Mouse (Mus musculus): ENCODE measurements around the gene Ctxn1. TPM values are rescaled to one million over a fixed set of nuclear protein-coding genes. Genes with fewer than 3 reads are reported as not detected.

Ctxn1 gene
- total and polyA plus RNA-seq, 2 experiments from 2014 or later = 78.5 to 250 TPM

GRCm38 (mm10) chr8:4226739-4227347, 32.2 kb downstream of the Ctxn1 start, which contains the start of gene Lrrc8e:
Lrrc8e (plus strand) TSS chr8:4226827.
- no peaks in the 10 kb centered on the region for H3K9me3 ChIP-seq (ENCODE audit: low read length)
- H3K4me1 ChIP-seq (ENCODE audit: insufficient read depth, low read length) = no peaks in the 10 kb centered on the region
- peak within 1 kb of the TSS; percentile 9 for H3K4me2 ChIP-seq (ENCODE audit: low read depth, low read length, poor library complexity, severe bottlenecking)
- H3K27ac ChIP-seq (ENCODE audit: low read depth, low read length) = no peak within 1 kb of the TSS
- peaks cover 7% of the 10 kb centered on the region for H3K27me3 ChIP-seq (ENCODE audit: insufficient read depth, low read length)
- ATAC-seq (ENCODE audit: low FRiP score) (peak; percentile 38; the same call in 1 of the 2 replicates), DNase-seq (ENCODE audit: low spot score) (no peak)
- 5% methylated on average over 30 of the region's 33 CpGs for WGBS
- no peak within 1 kb of the TSS for H3K9ac ChIP-seq (replicated peaks; ENCODE audit: low read length, poor library complexity, severe bottlenecking)
- no peak for TF ChIP-seq CTCF (IDR thresholded peaks at IDR 0.05)
- H3K4me3 ChIP-seq (ENCODE audit: low read depth, low read length) = no peak within 1 kb of the TSS
- H3K36me3 ChIP-seq (ENCODE audit: insufficient read depth, low read length) = no peaks in the 10 kb centered on the region

- Histone ChIP-seq H3K4me2 (ENCODE audit: low read depth, low read length, poor library complexity, severe bottlenecking) (peak overlapping the region; percentile 9; the same call in 1 of the 2 replicates), H3K9ac (replicated peaks; ENCODE audit: low read length, poor library complexity, severe bottlenecking) (no peak overlapping the region), H3K36me3 (ENCODE audit: insufficient read depth, low read length) (no peaks in the 10 kb centered on the region), H3K27ac (ENCODE audit: low read depth, low read length) (no peak overlapping the region), H3K4me1 (ENCODE audit: insufficient read depth, low read length) (no peaks in the 10 kb centered on the region), H3K27me3 (ENCODE audit: insufficient read depth, low read length) (peaks cover 7% of the 10 kb centered on the region), H3K4me3 (ENCODE audit: low read depth, low read length) (no peak overlapping the region), H3K9me3 (ENCODE audit: low read length) (no peaks in the 10 kb centered on the region)
- DNase-seq (ENCODE audit: low spot score) = no peak
- no peak for TF ChIP-seq CTCF (IDR thresholded peaks at IDR 0.05)
- ATAC-seq (ENCODE audit: low FRiP score) = no peak
- whole genome bisulfite sequencing = 23% methylated on average over 4 of the region's 4 CpGs
These were observed 32.8 kb downstream of the Ctxn1 start for GRCm38 (mm10) chr8:4226323-4226722.

GRCm38 (mm10) chr8:4222059-4222458, 37.0 kb downstream of the Ctxn1 start:
- H3K36me3 ChIP-seq (ENCODE audit: insufficient read depth, low read length) = no peaks in the 10 kb centered on the region
- no peak overlapping the region for H3K27ac ChIP-seq (ENCODE audit: low read depth, low read length)
- H3K9ac ChIP-seq (replicated peaks; ENCODE audit: low read length, poor library complexity, severe bottlenecking) = no peak overlapping the region
- ATAC-seq (ENCODE audit: low FRiP score) (no peak), DNase-seq (ENCODE audit: low spot score) (no peak)
- peaks cover 7% of the 10 kb centered on the region for H3K27me3 ChIP-seq (ENCODE audit: insufficient read depth, low read length)
- no peaks in the 10 kb centered on the region for H3K9me3 ChIP-seq (ENCODE audit: low read length)
- no peak overlapping the region for H3K4me2 ChIP-seq (ENCODE audit: low read depth, low read length, poor library complexity, severe bottlenecking)
- TF ChIP-seq CTCF (IDR thresholded peaks at IDR 0.05) = no peak
- H3K4me3 ChIP-seq (ENCODE audit: low read depth, low read length) = no peak overlapping the region
- H3K4me1 ChIP-seq (ENCODE audit: insufficient read depth, low read length) = no peaks in the 10 kb centered on the region

- TF ChIP-seq CTCF (IDR thresholded peaks at IDR 0.05) = no peak
- H3K4me1 ChIP-seq (ENCODE audit: insufficient read depth, low read length) = peaks cover 10% of the 10 kb centered on the region; the same call in 1 of the 2 replicates
- no peak overlapping the region for H3K4me3 ChIP-seq (ENCODE audit: low read depth, low read length)
- ATAC-seq (ENCODE audit: low FRiP score) = no peak
- H3K4me2 ChIP-seq (ENCODE audit: low read depth, low read length, poor library complexity, severe bottlenecking) = no peak overlapping the region
- H3K36me3 ChIP-seq (ENCODE audit: insufficient read depth, low read length) = no peaks in the 10 kb centered on the region
- H3K9me3 ChIP-seq (ENCODE audit: low read length) = no peaks in the 10 kb centered on the region
- 99% methylated on average over 3 of the region's 3 CpGs for WGBS
- H3K27ac ChIP-seq (ENCODE audit: low read depth, low read length) = no peak overlapping the region
- H3K27me3 ChIP-seq (ENCODE audit: insufficient read depth, low read length) = no peaks in the 10 kb centered on the region
- DNase-seq (ENCODE audit: low spot score) = no peak
- no peak overlapping the region for H3K9ac ChIP-seq (replicated peaks; ENCODE audit: low read length, poor library complexity, severe bottlenecking)
These were observed 39.5 kb downstream of the Ctxn1 start for GRCm38 (mm10) chr8:4219617-4220016.

GRCm38 (mm10) chr8:4216791-4217621, 42.1 kb downstream of the Ctxn1 start, which contains the start of gene Prr36:
Prr36 (minus strand) TSS chr8:4217459.
- Histone ChIP-seq H3K27me3 (ENCODE audit: insufficient read depth, low read length) (no peaks in the 10 kb centered on the region), H3K4me2 (ENCODE audit: low read depth, low read length, poor library complexity, severe bottlenecking) (peak within 1 kb of the TSS; percentile 97), H3K9ac (replicated peaks; ENCODE audit: low read length, poor library complexity, severe bottlenecking) (peak within 1 kb of the TSS; percentile 91), H3K9me3 (ENCODE audit: low read length) (no peaks in the 10 kb centered on the region), H3K36me3 (ENCODE audit: insufficient read depth, low read length) (no peaks in the 10 kb centered on the region), H3K27ac (ENCODE audit: low read depth, low read length) (peak within 1 kb of the TSS; percentile 98), H3K4me1 (ENCODE audit: insufficient read depth, low read length) (peaks cover 16% of the 10 kb centered on the region; the same call in 1 of the 2 replicates), H3K4me3 (ENCODE audit: low read depth, low read length) (peak within 1 kb of the TSS; percentile 70)
- TF ChIP-seq CTCF (IDR thresholded peaks at IDR 0.05) = no peak; the same call in 1 of the 2 replicates
- DNase-seq (ENCODE audit: low spot score) = peak; percentile 94
- WGBS = 1% methylated on average over 44 of the region's 44 CpGs
- ATAC-seq (ENCODE audit: low FRiP score) = peak; percentile 91

GRCm38 (mm10) chr8:4216296-4216695, 42.8 kb downstream of the Ctxn1 start:
- peak overlapping the region; percentile 98 for H3K27ac ChIP-seq (ENCODE audit: low read depth, low read length)
- H3K9ac ChIP-seq (replicated peaks; ENCODE audit: low read length, poor library complexity, severe bottlenecking) = peak overlapping the region; percentile 91
- no peaks in the 10 kb centered on the region for H3K9me3 ChIP-seq (ENCODE audit: low read length)
- DNase-seq (ENCODE audit: low spot score) = no peak
- no peaks in the 10 kb centered on the region for H3K36me3 ChIP-seq (ENCODE audit: insufficient read depth, low read length)
- WGBS = 3% methylated on average over 18 of the region's 18 CpGs
- peak overlapping the region; percentile 70 for H3K4me3 ChIP-seq (ENCODE audit: low read depth, low read length)
- H3K4me2 ChIP-seq (ENCODE audit: low read depth, low read length, poor library complexity, severe bottlenecking) = peak overlapping the region; percentile 97
- ATAC-seq (ENCODE audit: low FRiP score) = peak; percentile 11; the same call in 1 of the 2 replicates
- peaks cover 16% of the 10 kb centered on the region; the same call in 1 of the 2 replicates for H3K4me1 ChIP-seq (ENCODE audit: insufficient read depth, low read length)
- TF ChIP-seq CTCF (IDR thresholded peaks at IDR 0.05) = no peak
- no peaks in the 10 kb centered on the region for H3K27me3 ChIP-seq (ENCODE audit: insufficient read depth, low read length)

Data from midbrain, postnatal 0 days (tissue).